20 mouse cellular contexts compared by ENCODE assay signal in genomic region chr7:110983621-110984020, GRCm38 (mm10). TPM values are rescaled to one million over a fixed set of nuclear protein-coding genes. Genes with fewer than 3 reads are reported as not detected.
DNase-seq lines count a peak whose midpoint lies in the region; ATAC-seq and TF ChIP-seq lines count a peak whose summit lies in the region.
"Had no signal": no experiment of that assay in that cellular context is flagged by ENCODE, and none has a peak within 500 bp of the region (broad histone marks: within the 10 kb centered on the region; RNA-seq: fewer than 3 reads in every experiment).

No protein-coding gene starts in this region.

- H3K36me3 ChIP-seq in kidney, adult 2 months (ENCODE audit: control insufficient read depth, insufficient read depth, low read length): no peaks in the 10 kb centered on the region
- H3K36me3 ChIP-seq in midbrain, embryonic 11.5 days (ENCODE audit: control insufficient read depth, insufficient read depth, low read length): no peaks in the 10 kb centered on the region
- H3K36me3 ChIP-seq in midbrain, embryonic 10.5 days: no peaks in the 10 kb centered on the region
- H3K36me3 ChIP-seq in hindbrain, embryonic 14.5 days (replicated peaks; ENCODE audit: control insufficient read depth, insufficient read depth): no peaks in the 10 kb centered on the region
- no peaks in the 10 kb centered on the region for H3K36me3 ChIP-seq in forebrain, embryonic 14.5 days (ENCODE audit: control insufficient read depth, insufficient read depth, low read length)
- H3K36me3 ChIP-seq: embryonic facial prominence, embryonic 10.5 days; hindbrain, embryonic 13.5 days; midbrain, embryonic 12.5 days had no signal

- H3K27me3 ChIP-seq in kidney, adult 2 months (replicated peaks; ENCODE audit: control insufficient read depth, insufficient read depth, low read length): no peaks in the 10 kb centered on the region
- no peaks in the 10 kb centered on the region for H3K27me3 ChIP-seq in midbrain, embryonic 11.5 days (ENCODE audit: control insufficient read depth, insufficient read depth, low read length)
- H3K27me3 ChIP-seq in midbrain, embryonic 10.5 days (ENCODE audit: low read depth, poor library complexity, severe bottlenecking): no peaks in the 10 kb centered on the region
- no peaks in the 10 kb centered on the region for H3K27me3 ChIP-seq in hindbrain, embryonic 14.5 days (ENCODE audit: control insufficient read depth, insufficient read depth, low read length)
- H3K27me3 ChIP-seq in forebrain, embryonic 14.5 days (replicated peaks; ENCODE audit: control insufficient read depth, insufficient read depth, low read length): no peaks in the 10 kb centered on the region
- H3K27me3 ChIP-seq: forebrain, embryonic 13.5 days; hindbrain, embryonic 13.5 days; midbrain, embryonic 12.5 days had no signal

- no peaks in the 10 kb centered on the region for H3K9me3 ChIP-seq in midbrain, embryonic 11.5 days (ENCODE audit: control insufficient read depth, low read length)
- no peaks in the 10 kb centered on the region for H3K9me3 ChIP-seq in midbrain, embryonic 10.5 days (replicated peaks)
- H3K9me3 ChIP-seq in hindbrain, embryonic 14.5 days (ENCODE audit: control insufficient read depth, low read length): no peaks in the 10 kb centered on the region
- no peaks in the 10 kb centered on the region for H3K9me3 ChIP-seq in forebrain, embryonic 14.5 days (replicated peaks; ENCODE audit: control insufficient read depth, low read length)
- H3K9me3 ChIP-seq: embryonic facial prominence, embryonic 10.5 days; forebrain, embryonic 13.5 days; hindbrain, embryonic 13.5 days; midbrain, embryonic 12.5 days had no signal

- no peak for TF ChIP-seq POLR2A in kidney, adult 2 months (IDR thresholded peaks at IDR 0.05; ENCODE audit: low read depth, low read length)

- no peak for TF ChIP-seq CTCF in kidney, adult 2 months (conservative IDR thresholded peaks at IDR 0.05; ENCODE audit: insufficient read depth, insufficient read length, low read depth, low read length)

- DNase-seq in kidney, adult 2 months: peak; percentile 41
- no peak for DNase-seq in kidney, adult 9 months
- DNase-seq in midbrain, embryonic 11.5 days (ENCODE audit: low spot score, missing footprints): peak; percentile 54
- DNase-seq in midbrain, embryonic 10.5 days (ENCODE audit: low spot score): no peak
- DNase-seq in lung, postnatal 14 days: peak; percentile 19
- DNase-seq in urinary bladder, adult 18-20 months (ENCODE audit: low spot score in 2 of 2): no peak
- no peak for DNase-seq in hindbrain, embryonic 14.5 days (ENCODE audit: low spot score)
- DNase-seq in forebrain, embryonic 14.5 days (ENCODE audit: low spot score): no peak
- DNase-seq: adrenal gland, postnatal 25 days; B cell, adult 2 months; cerebellum, adult 2 months; heart, adult 18-20 months; heart, postnatal 10 days; liver, postnatal 0 days; right cerebral cortex, postnatal 25 days; thymus, adult 2 months had no signal

- 65% methylated on average over 5 of the region's 5 CpGs for WGBS in kidney, adult 2 months
- 66% methylated on average over 5 of the region's 5 CpGs for WGBS in midbrain, embryonic 11.5 days
- 76% methylated on average over 5 of the region's 5 CpGs for WGBS in midbrain, embryonic 10.5 days
- 75% methylated on average over 5 of the region's 5 CpGs for WGBS in hindbrain, embryonic 14.5 days
- 81% methylated on average over 5 of the region's 5 CpGs for WGBS in forebrain, embryonic 14.5 days

- no peak for ATAC-seq in midbrain, embryonic 11.5 days (ENCODE audit: low FRiP score)
- no peak for ATAC-seq in hindbrain, embryonic 14.5 days (ENCODE audit: low FRiP score)
- no peak for ATAC-seq in forebrain, embryonic 14.5 days
- ATAC-seq: forebrain, embryonic 13.5 days; liver, postnatal 0 days had no signal

- peaks cover 6% of the 10 kb centered on the region; the same call in 1 of the 2 replicates for H3K4me1 ChIP-seq in kidney, adult 2 months (ENCODE audit: control insufficient read depth, insufficient read depth, low read length)
- no peaks in the 10 kb centered on the region for H3K4me1 ChIP-seq in midbrain, embryonic 11.5 days (ENCODE audit: control insufficient read depth, insufficient read depth, low read length)
- peaks cover 24% of the 10 kb centered on the region for H3K4me1 ChIP-seq in midbrain, embryonic 10.5 days
- H3K4me1 ChIP-seq in hindbrain, embryonic 14.5 days (replicated peaks; ENCODE audit: control insufficient read depth, insufficient read depth, low read length): no peaks in the 10 kb centered on the region
- H3K4me1 ChIP-seq in forebrain, embryonic 14.5 days (ENCODE audit: control insufficient read depth, insufficient read depth, low read length): no peaks in the 10 kb centered on the region
- H3K4me1 ChIP-seq: midbrain, embryonic 12.5 days had no signal

- no peak overlapping the region for H3K9ac ChIP-seq in midbrain, embryonic 11.5 days (ENCODE audit: low read length)
- H3K9ac ChIP-seq in hindbrain, embryonic 14.5 days: no peak overlapping the region
- H3K9ac ChIP-seq in forebrain, embryonic 14.5 days (ENCODE audit: low read length): no peak overlapping the region
- H3K9ac ChIP-seq: forebrain, embryonic 13.5 days; hindbrain, embryonic 13.5 days; liver, postnatal 0 days; midbrain, embryonic 12.5 days had no signal

- H3K27ac ChIP-seq in kidney, adult 2 months (ENCODE audit: insufficient read depth, low read depth, low read length): no peak overlapping the region
- no peak overlapping the region for H3K27ac ChIP-seq in midbrain, embryonic 11.5 days (ENCODE audit: low read depth, low read length)
- no peak overlapping the region for H3K27ac ChIP-seq in midbrain, embryonic 10.5 days (replicated peaks)
- H3K27ac ChIP-seq in hindbrain, embryonic 14.5 days: no peak overlapping the region
- no peak overlapping the region for H3K27ac ChIP-seq in forebrain, embryonic 14.5 days (ENCODE audit: low read depth, low read length)
- H3K27ac ChIP-seq: embryonic facial prominence, embryonic 10.5 days; forebrain, embryonic 13.5 days; hindbrain, embryonic 13.5 days; midbrain, embryonic 12.5 days had no signal

- no peak overlapping the region for H3K4me2 ChIP-seq in midbrain, embryonic 11.5 days
- no peak overlapping the region for H3K4me2 ChIP-seq in hindbrain, embryonic 14.5 days (replicated peaks)
- H3K4me2 ChIP-seq in forebrain, embryonic 14.5 days (ENCODE audit: low read length): no peak overlapping the region
- H3K4me2 ChIP-seq: forebrain, embryonic 13.5 days; hindbrain, embryonic 13.5 days; midbrain, embryonic 12.5 days had no signal

- H3K4me3 ChIP-seq in kidney, adult 2 months (ENCODE audit: insufficient read depth, low read depth, low read length): no peak overlapping the region
- no peak overlapping the region for H3K4me3 ChIP-seq in midbrain, embryonic 11.5 days (ENCODE audit: low read depth, low read length)
- H3K4me3 ChIP-seq in midbrain, embryonic 10.5 days: no peak overlapping the region
- H3K4me3 ChIP-seq in hindbrain, embryonic 14.5 days (replicated peaks; ENCODE audit: low read length): no peak overlapping the region
- no peak overlapping the region for H3K4me3 ChIP-seq in forebrain, embryonic 14.5 days (ENCODE audit: low read depth, low read length)
- H3K4me3 ChIP-seq: embryonic facial prominence, embryonic 10.5 days; forebrain, embryonic 13.5 days; hindbrain, embryonic 13.5 days; midbrain, embryonic 12.5 days had no signal

RNA-seq across cellular contexts. Expression of gene Mrvi1, which starts 1.4 kb away (rescaled TPM):
- polyA plus RNA-seq in kidney, adult 2 months (2012; rRNA removed): 9.7 and 12.6 TPM in 2 replicates
- polyA plus RNA-seq in midbrain, embryonic 11.5 days (2014; fragmentation: Nextera tagmentation; extraction: Ambion mirVana): 1.9 and 2.2 TPM in 2 replicates
- 1.0 and 1.6 TPM in 2 replicates for polyA plus RNA-seq in midbrain, embryonic 10.5 days (2016; fragmentation: Nextera tagmentation; extraction: Ambion mirVana)
- 1.6 and 1.8 TPM in 2 replicates for polyA plus RNA-seq in hindbrain, embryonic 14.5 days (2014; fragmentation: Nextera tagmentation; extraction: Ambion mirVana)
- 0.58 and 1.3 TPM in 2 replicates for polyA plus RNA-seq in forebrain, embryonic 14.5 days (2014; fragmentation: Nextera tagmentation; extraction: Ambion mirVana)

RNA-seq across cellular contexts. Expression of gene Ctr9, which starts 45.1 kb away (rescaled TPM):
- polyA plus RNA-seq in kidney, adult 2 months (2012; rRNA removed): 11.5 and 12.7 TPM in 2 replicates
- polyA plus RNA-seq in midbrain, embryonic 11.5 days (2014; fragmentation: Nextera tagmentation; extraction: Ambion mirVana): 84.2 and 92.4 TPM in 2 replicates
- 81.6 and 93.9 TPM in 2 replicates for polyA plus RNA-seq in midbrain, embryonic 10.5 days (2016; fragmentation: Nextera tagmentation; extraction: Ambion mirVana)
- polyA plus RNA-seq in hindbrain, embryonic 14.5 days (2014; fragmentation: Nextera tagmentation; extraction: Ambion mirVana): 75.0 TPM in 2 replicates
- polyA plus RNA-seq in forebrain, embryonic 14.5 days (2014; fragmentation: Nextera tagmentation; extraction: Ambion mirVana): 62.0 and 71.0 TPM in 2 replicates

Comparison
In these comparisons a context has a peak if more than half of its experiments do, and no peak if none do; other contexts are left out.
1. DNase-seq: peak in kidney, adult 2 months (single experiment), midbrain, embryonic 11.5 days (single experiment) and lung, postnatal 14 days (single experiment); none in kidney, adult 9 months (single experiment), midbrain, embryonic 10.5 days (single experiment), urinary bladder, adult 18-20 months (0 of 2), hindbrain, embryonic 14.5 days (single experiment) and forebrain, embryonic 14.5 days (single experiment).